Mouse (Mus musculus): ENCODE data around the gene Gm20765.
"Not testable (repeated sequence)": the region's sequence is repeated elsewhere in the genome, so short reads cannot be mapped to it uniquely, and the experiment has no call there.

The Gm20765 gene

GRCm38 (mm10) chr10:104185233-104185632 is at the start of gene Gm20765:
Gene Gm20765, plus strand, starts transcription at chr10:104185533.
- in situ Hi-C loops (cut with MboI; ENCODE audit: low sequenced_read_pairs) = not testable (repeated sequence)

DNA sequence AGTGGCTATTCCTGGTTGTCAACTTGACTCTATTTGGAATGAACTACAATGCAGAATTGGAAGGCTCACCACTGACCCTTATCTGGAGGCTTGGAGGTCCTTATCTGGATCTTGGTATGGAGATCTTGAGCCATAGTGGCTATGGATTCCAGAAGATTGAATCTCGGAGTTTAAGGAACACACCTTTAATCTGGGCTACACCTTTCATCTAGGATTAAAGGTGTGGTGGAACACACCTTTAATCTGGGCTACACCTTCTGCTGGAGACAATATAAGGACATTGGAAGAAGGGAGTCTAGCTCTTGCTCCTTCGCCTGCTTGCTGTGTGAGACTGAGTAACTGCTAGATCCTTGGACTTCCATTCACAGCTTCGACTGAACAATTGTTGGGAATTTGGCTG is 42.6 kb upstream of the Gm20765 start, which contains the start of gene Gm21293:
Gene Gm21293 (plus strand): TSS at position 301 of the 400 bp plus-strand sequence.
- in situ Hi-C loops (cut with MboI; ENCODE audit: low sequenced_read_pairs) = not testable (repeated sequence)

GRCm38 (mm10) chr10:104151197-104151596 is 34.1 kb upstream of the Gm20765 start, which contains the start of gene Gm6763:
Gene Gm6763, plus strand, starts transcription at chr10:104151497.
- in situ Hi-C loops (cut with MboI; ENCODE audit: low sequenced_read_pairs) = not testable (repeated sequence)

- in situ Hi-C loops (cut with MboI; ENCODE audit: low sequenced_read_pairs) = not testable (repeated sequence)
Measured at GRCm38 (mm10) chr10:104159706-104160105, 25.6 kb upstream of the Gm20765 start, which contains the start of gene Gm8764. Gene Gm8764, plus strand, starts transcription at chr10:104160006.

GRCm38 (mm10) chr10:104168215-104168614 is 17.1 kb upstream of the Gm20765 start, which contains the start of gene Gm21304:
Gene Gm21304, plus strand, starts transcription at chr10:104168515.
- in situ Hi-C loops (cut with MboI; ENCODE audit: low sequenced_read_pairs) = not testable (repeated sequence)

DNA sequence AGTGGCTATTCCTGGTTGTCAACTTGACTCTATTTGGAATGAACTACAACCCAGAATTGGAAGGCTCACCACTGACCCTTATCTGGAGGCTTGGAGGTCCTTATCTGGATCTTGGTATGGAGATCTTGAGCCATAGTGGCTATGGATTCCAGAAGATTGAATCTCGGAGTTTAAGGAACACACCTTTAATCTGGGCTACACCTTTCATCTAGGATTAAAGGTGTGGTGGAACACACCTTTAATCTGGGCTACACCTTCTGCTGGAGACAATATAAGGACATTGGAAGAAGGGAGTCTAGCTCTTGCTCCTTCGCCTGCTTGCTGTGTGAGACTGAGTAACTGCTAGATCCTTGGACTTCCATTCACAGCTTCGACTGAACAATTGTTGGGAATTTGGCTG is 8.6 kb upstream of the Gm20765 start, which contains the start of gene Gm21312:
Gene Gm21312 (plus strand): TSS at position 301 of the 400 bp plus-strand sequence.
- in situ Hi-C loops (cut with MboI; ENCODE audit: low sequenced_read_pairs) = not testable (repeated sequence)

DNA sequence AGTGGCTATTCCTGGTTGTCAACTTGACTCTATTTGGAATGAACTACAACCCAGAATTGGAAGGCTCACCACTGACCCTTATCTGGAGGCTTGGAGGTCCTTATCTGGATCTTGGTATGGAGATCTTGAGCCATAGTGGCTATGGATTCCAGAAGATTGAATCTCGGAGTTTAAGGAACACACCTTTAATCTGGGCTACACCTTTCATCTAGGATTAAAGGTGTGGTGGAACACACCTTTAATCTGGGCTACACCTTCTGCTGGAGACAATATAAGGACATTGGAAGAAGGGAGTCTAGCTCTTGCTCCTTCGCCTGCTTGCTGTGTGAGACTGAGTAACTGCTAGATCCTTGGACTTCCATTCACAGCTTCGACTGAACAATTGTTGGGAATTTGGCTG is 8.4 kb downstream of the Gm20765 start, which contains the start of gene Gm4340:
Gene Gm4340 (plus strand): TSS at position 301 of the 400 bp plus-strand sequence.
- in situ Hi-C loops (cut with MboI; ENCODE audit: low sequenced_read_pairs) = not testable (repeated sequence)

DNA sequence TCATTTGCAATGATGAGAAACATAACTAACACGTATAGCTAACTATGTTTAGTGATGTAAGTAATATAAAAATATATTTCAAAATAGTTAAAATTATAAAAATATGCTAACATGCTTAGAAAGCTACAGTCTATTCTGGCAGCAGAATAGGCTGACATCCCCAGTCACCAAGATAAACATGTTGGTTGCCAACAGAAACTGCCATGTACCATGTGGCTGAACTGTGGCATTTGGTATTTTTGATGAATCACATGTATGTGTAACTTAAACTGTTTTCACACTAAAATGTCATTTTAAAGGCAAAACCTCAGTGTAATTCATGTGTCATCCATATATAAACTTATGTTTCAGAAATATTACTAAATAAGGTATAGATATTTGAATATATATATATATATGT is 24.3 kb downstream of the Gm20765 start:
- in situ Hi-C loops (cut with MboI; ENCODE audit: low sequenced_read_pairs) = no loop called here

DNA sequence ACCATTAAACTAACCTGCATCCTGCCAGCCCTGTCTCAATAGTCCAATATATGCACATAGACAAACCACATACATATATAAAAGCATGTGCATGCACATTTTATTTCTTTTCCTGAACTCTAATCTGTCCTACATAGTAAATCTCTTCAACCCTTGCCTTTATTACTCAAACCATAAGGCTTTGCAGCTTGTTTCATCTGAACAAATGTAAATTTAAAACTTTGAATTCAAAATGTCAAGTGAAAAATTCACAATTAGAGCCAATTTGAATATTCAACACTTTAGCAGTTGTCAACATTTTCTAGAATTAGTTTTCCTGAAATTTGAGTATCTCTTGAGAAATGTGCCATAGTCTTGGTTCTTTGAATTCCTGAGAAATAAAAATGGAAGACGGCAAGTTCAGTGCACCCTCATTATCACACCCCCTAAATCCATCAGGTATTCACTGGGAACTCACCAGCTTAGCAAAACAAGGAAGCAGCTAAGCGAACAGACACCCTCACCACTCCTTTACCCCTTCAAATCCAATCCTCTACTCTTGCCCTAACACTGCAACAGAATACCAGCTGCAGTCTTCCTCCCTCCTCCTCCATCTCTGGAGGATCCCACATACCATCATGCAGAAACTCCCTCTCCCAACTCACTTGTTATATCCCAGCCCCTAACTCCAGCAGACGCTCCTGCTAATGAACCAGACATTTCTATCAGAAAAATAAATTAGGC is 25.1 kb downstream of the Gm20765 start:
- in situ Hi-C loops (cut with MboI; ENCODE audit: low sequenced_read_pairs) = no loop called here

DNA sequence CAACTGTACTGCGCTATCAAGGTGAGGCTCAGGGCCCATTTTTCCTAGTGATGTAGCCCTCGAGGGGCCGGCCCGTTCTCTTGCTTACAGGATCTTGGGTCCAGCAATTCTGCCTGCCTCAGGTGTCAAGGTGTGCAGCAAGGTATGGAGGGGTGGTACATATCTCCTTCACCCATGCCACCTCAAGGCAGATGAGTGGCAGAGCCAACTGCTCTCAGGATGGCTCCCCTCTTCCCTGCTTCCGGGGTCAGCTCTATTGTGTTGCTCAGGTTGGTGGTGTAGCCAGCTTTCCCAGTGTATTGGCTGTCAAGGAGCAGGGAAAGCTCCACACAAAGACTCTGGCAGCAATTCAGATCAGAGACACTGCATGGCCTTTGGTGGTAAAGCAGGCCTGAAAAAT is 29.2 kb downstream of the Gm20765 start:
- in situ Hi-C loops (cut with MboI; ENCODE audit: low sequenced_read_pairs) = no loop called here

GRCm38 (mm10) chr10:104220303-104221021 is 35.1 kb downstream of the Gm20765 start:
- in situ Hi-C loops (cut with MboI; ENCODE audit: low sequenced_read_pairs) = no loop called here

All from CH12F3 (cell line).